Mouse (Mus musculus) testis, adult 2 months (tissue): Measurements from ENCODE around the gene 1700020N01Rik.

Experiments used
- CTCF ChIP-seq: fragments of 200-500 bp; IDR thresholded peaks from 2 replicates; pipeline ENCODE4 v1.5.1; 2012; ENCODE audit warnings: low read depth, mild to moderate bottlenecking, inconsistent platforms, low read length, moderate library complexity; ENCODE audit not compliant: control insufficient read depth, insufficient read depth, insufficient replicate concordance
- POLR2A ChIP-seq: fragments of 200-500 bp; IDR thresholded peaks from 2 replicates; pipeline ENCODE4 v1.6.1; 2012; ENCODE audit warnings: low read depth, mild to moderate bottlenecking, inconsistent platforms, low read length, moderate library complexity; ENCODE audit not compliant: control insufficient read depth

DNA sequence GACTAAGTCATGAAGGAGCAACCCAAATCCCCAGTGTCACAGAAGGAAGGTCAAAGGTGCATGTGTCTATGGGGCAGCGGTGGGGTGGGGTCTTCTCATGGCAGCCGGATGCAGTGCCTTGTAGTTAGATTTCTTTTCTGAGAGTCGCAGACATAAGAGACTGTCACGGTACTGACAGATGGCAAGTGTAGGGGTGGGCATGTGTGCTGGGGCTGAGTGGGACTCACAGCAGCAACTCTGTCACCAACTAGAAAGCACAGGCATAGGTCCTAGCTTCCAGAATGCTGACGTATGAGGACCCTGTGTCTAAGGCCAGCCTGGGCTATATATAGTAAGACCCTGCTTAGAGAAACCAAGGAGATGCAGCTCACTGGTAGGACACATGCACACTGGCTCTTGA, 12.7 kb downstream of the 1700020N01Rik start:
- TF ChIP-seq CTCF (no peak), POLR2A (no peak)
